Mouse (Mus musculus): ENCODE results near the gene Med26.

The Med26 gene

GRCm38 (mm10) chr8:72491017-72491416 lies 57.1 kb downstream of the Med26 start:
- DNase-seq (ENCODE audit: low read depth, low spot score) = no peak

GRCm38 (mm10) chr8:72487014-72487413 lies 61.1 kb downstream of the Med26 start:
- DNase-seq (ENCODE audit: low read depth, low spot score) = no peak

GRCm38 (mm10) chr8:72485456-72486199 lies 62.4 kb downstream of the Med26 start:
- DNase-seq (ENCODE audit: low read depth, low spot score) = no peak

GRCm38 (mm10) chr8:72474826-72475546 lies 73.1 kb downstream of the Med26 start, which contains the start of gene Cherp:
Gene Cherp, minus strand, starts transcription at chr8:72475226.
- peak; percentile 97 for DNase-seq (ENCODE audit: low read depth, low spot score)

- DNase-seq (ENCODE audit: low read depth, low spot score) = no peak
Observed at GRCm38 (mm10) chr8:72470684-72471083, 77.4 kb downstream of the Med26 start.

- no peak for DNase-seq (ENCODE audit: low read depth, low spot score)
Observed at GRCm38 (mm10) chr8:72469984-72470383, 78.1 kb downstream of the Med26 start.

- DNase-seq (ENCODE audit: low read depth, low spot score) = no peak
Observed at GRCm38 (mm10) chr8:72469243-72469642, 78.8 kb downstream of the Med26 start.

GRCm38 (mm10) chr8:72464211-72464610 lies 83.9 kb downstream of the Med26 start:
- no peak for DNase-seq (ENCODE audit: low read depth, low spot score)

- no peak for DNase-seq (ENCODE audit: low read depth, low spot score)
Observed at GRCm38 (mm10) chr8:72459881-72460533, 88.1 kb downstream of the Med26 start.

- DNase-seq (ENCODE audit: low read depth, low spot score) = no peak
Observed at GRCm38 (mm10) chr8:72458457-72458856, 89.6 kb downstream of the Med26 start.

GRCm38 (mm10) chr8:72457806-72458205 lies 90.3 kb downstream of the Med26 start:
- no peak for DNase-seq (ENCODE audit: low read depth, low spot score)

GRCm38 (mm10) chr8:72455317-72455716 lies 92.8 kb downstream of the Med26 start:
- no peak for DNase-seq (ENCODE audit: low read depth, low spot score)

GRCm38 (mm10) chr8:72453904-72454303 lies 94.2 kb downstream of the Med26 start:
- DNase-seq (ENCODE audit: low read depth, low spot score) = no peak

- DNase-seq (ENCODE audit: low read depth, low spot score) = no peak
Observed at GRCm38 (mm10) chr8:72451516-72451915, 96.6 kb downstream of the Med26 start.

GRCm38 (mm10) chr8:72445071-72445470 lies 103.0 kb downstream of the Med26 start:
- no peak for DNase-seq (ENCODE audit: low read depth, low spot score)

Data from brain, embryonic 18.5 days (tissue).